Mouse (Mus musculus) adrenal gland, postnatal 25 days (tissue): ENCODE measurements around the gene Prex1. TPM values are rescaled to one million over a fixed set of nuclear protein-coding genes. Genes with fewer than 3 reads are reported as not detected.

Experiments
- total RNA-seq: library from RNA; stranded (reverse); gene quantifications from 2 replicates; pipeline ENCODE4 v1.2.3, GENCODE M21; 2021

Gene Prex1
- total RNA-seq, 1 experiment from 2014 or later = 14.1 TPM

Other genes starting within 250 kb of the Prex1 start
- 3.9 and 4.1 TPM in 2 replicates for gene Trp53rkb, start 78.7 kb upstream of the Prex1 start, total RNA-seq
- 57.5 and 72.2 TPM in 2 replicates for gene Arfgef2, start 91.8 kb upstream of the Prex1 start, total RNA-seq
- 67.6 and 83.7 TPM in 2 replicates for gene Cse1l, start 192.2 kb upstream of the Prex1 start, total RNA-seq